Mouse (Mus musculus): ENCODE measurements around the gene 1600014C10Rik. TPM values are rescaled to one million over a fixed set of nuclear protein-coding genes. Genes with fewer than 3 reads are reported as not detected.

Gene 1600014C10Rik
- polyA plus RNA-seq, 1 experiment from 2014 or later: 14.4 TPM

DNA sequence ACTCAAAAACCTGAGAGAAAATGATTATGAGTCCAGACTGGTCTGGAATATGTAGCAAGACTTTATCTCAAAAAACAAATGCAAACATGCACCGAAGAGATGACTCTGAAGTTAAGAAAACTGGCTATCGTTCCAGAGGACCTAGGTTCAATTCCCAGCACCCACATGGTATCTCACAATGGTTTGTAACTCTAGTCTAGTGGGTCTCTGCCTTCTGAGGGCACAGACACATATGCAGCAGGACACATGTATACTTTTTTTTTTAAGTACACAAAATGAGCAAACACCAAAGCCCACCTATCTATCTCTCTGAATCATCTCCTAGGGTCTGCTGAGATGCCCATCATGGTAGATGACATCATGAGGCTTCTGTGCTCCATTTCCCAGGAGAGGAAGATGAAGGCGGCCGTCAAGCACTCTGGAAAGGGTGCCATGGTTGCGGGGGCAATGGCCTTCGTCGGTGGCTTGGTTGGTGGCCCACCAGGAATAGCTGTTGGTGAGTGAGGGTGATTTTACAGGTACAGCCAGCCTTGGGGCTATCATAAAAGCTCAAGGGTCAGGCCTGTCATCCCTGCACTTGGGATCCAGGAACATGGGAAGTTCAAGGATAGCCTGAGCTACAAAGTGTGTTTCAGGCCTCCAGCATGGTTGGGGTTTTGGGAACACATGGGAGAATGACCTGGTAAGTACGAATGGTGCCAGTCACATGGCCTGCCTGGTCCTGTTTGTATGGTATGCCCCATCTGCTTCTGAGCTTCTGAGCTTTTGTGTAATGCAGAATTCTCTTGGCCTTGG is 5.5 kb downstream of the 1600014C10Rik start:
- no peaks in the 10 kb centered on the region for H3K36me3 ChIP-seq (ENCODE audit: control insufficient read depth, insufficient read depth, low read length)

DNA sequence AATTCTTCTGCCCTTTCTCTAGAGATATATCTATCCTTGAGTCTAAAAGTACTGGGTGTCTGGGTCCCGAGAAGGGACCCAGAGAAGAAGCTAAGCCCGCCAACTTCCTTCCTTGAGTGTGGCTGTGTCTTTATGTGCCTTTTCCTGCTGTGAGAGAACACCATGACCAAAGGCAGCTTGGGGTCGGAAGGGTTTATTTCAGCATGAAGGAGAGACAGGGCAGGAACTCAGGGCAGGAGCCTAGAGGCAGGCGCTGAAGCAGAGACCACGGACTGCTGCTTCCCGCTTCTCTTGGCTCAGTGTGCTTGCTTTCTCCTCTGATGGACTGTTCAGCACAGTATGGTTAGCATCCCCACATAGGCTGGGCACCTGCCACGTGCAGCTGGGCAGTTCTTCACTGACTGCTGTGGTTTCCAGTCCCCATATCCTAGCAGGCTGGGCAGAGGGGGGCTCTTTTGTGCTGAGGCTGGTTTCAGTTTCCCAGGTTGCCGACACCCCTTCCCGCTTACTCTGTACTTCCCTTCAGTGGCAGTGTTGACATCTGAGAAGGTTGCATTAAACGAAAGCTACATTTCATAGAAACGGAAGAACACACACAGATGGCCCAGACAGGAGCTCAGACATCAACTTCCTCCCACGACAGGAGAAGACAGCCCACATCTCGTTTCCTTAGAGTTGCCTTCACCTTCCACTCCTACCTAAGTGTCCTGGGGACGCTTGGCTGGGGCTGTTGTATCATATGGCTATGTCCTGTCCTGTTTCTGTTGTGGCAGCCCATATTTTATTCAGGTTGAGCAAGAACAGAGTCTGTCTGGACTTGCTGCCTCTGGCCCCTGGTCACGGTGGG is 6.3 kb downstream of the 1600014C10Rik start:
- DNase-seq (ENCODE audit: low spot score) (no peak), ATAC-seq (ENCODE audit: insufficient number of reproducible peaks, low FRiP score, low TSS enrichment, low read depth) (no peak)
- Histone ChIP-seq H3K4me3 (ENCODE audit: low read depth, low read length) (no peak overlapping the region), H3K27ac (replicated peaks; ENCODE audit: low read depth, low read length) (no peak overlapping the region), H3K9me3 (ENCODE audit: control insufficient read depth, low read length) (no peaks in the 10 kb centered on the region), H3K9ac (ENCODE audit: low read length) (no peak overlapping the region), H3K36me3 (ENCODE audit: control insufficient read depth, insufficient read depth, low read length) (no peaks in the 10 kb centered on the region), H3K27me3 (ENCODE audit: control insufficient read depth, insufficient read depth, low read length) (no peaks in the 10 kb centered on the region), H3K4me1 (ENCODE audit: control insufficient read depth, insufficient read depth, low read length) (peaks cover 3% of the 10 kb centered on the region; the same call in 1 of the 2 replicates), H3K4me2 (ENCODE audit: low read depth, severe bottlenecking) (no peak overlapping the region)
- WGBS: 82% methylated on average over 15 of the region's 15 CpGs

More for the DNA sequence above, 5.5 kb downstream of the 1600014C10Rik start:
- Histone ChIP-seq H3K4me3 (ENCODE audit: low read depth, low read length) (no peak overlapping the region), H3K9me3 (ENCODE audit: control insufficient read depth, low read length) (no peaks in the 10 kb centered on the region), H3K9ac (ENCODE audit: low read length) (no peak overlapping the region), H3K4me2 (ENCODE audit: low read depth, severe bottlenecking) (no peak overlapping the region), H3K27me3 (ENCODE audit: control insufficient read depth, insufficient read depth, low read length) (no peaks in the 10 kb centered on the region), H3K27ac (replicated peaks; ENCODE audit: low read depth, low read length) (no peak overlapping the region), H3K4me1 (ENCODE audit: control insufficient read depth, insufficient read depth, low read length) (peaks cover 6% of the 10 kb centered on the region; the same call in 1 of the 2 replicates)
- 93% methylated on average over 8 of the region's 8 CpGs for WGBS
- no peak for ATAC-seq (ENCODE audit: insufficient number of reproducible peaks, low FRiP score, low TSS enrichment, low read depth)
- DNase-seq (ENCODE audit: low spot score): no peak

- no peak overlapping the region for H3K4me2 ChIP-seq (ENCODE audit: low read depth, severe bottlenecking)
- H3K27ac ChIP-seq (replicated peaks; ENCODE audit: low read depth, low read length): no peak overlapping the region
- DNase-seq (ENCODE audit: low spot score) (no peak), ATAC-seq (ENCODE audit: insufficient number of reproducible peaks, low FRiP score, low TSS enrichment, low read depth) (no peak)
- no peaks in the 10 kb centered on the region for H3K4me1 ChIP-seq (ENCODE audit: control insufficient read depth, insufficient read depth, low read length)
- no peaks in the 10 kb centered on the region for H3K9me3 ChIP-seq (ENCODE audit: control insufficient read depth, low read length)
- H3K4me3 ChIP-seq (ENCODE audit: low read depth, low read length): no peak overlapping the region
- 87% methylated on average over 8 of the region's 8 CpGs for WGBS
- no peaks in the 10 kb centered on the region for H3K27me3 ChIP-seq (ENCODE audit: control insufficient read depth, insufficient read depth, low read length)
- H3K9ac ChIP-seq (ENCODE audit: low read length): no peak overlapping the region
- no peaks in the 10 kb centered on the region for H3K36me3 ChIP-seq (ENCODE audit: control insufficient read depth, insufficient read depth, low read length)
These were observed 7.2 kb downstream of the 1600014C10Rik start for GRCm38 (mm10) chr7:38190056-38190835.

DNA sequence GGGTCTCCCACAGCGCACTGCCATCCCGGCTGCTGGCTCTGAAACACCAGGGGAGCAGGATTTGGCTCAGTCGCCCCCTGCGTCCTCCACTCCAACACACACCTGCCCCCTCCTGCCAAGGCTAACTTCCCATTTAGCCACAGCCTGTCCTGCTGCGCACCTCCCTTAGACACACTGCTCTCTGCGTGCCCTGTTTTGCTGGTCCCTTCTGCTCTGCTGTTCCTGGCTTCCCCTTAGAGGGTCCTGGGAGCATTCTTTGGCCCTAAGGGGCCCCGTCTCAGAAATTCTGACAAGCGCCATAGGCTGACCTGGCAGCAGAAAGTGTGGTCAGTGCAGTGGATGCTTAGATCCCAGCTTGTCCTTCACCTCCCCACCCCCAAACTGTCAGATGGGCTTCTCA is 8.1 kb downstream of the 1600014C10Rik start:
- Histone ChIP-seq H3K4me1 (ENCODE audit: control insufficient read depth, insufficient read depth, low read length) (no peaks in the 10 kb centered on the region), H3K9ac (ENCODE audit: low read length) (no peak overlapping the region), H3K36me3 (ENCODE audit: control insufficient read depth, insufficient read depth, low read length) (no peaks in the 10 kb centered on the region), H3K9me3 (ENCODE audit: control insufficient read depth, low read length) (no peaks in the 10 kb centered on the region), H3K27me3 (ENCODE audit: control insufficient read depth, insufficient read depth, low read length) (no peaks in the 10 kb centered on the region), H3K4me2 (ENCODE audit: low read depth, severe bottlenecking) (no peak overlapping the region), H3K27ac (replicated peaks; ENCODE audit: low read depth, low read length) (no peak overlapping the region), H3K4me3 (ENCODE audit: low read depth, low read length) (no peak overlapping the region)
- no peak for ATAC-seq (ENCODE audit: insufficient number of reproducible peaks, low FRiP score, low TSS enrichment, low read depth)
- no peak for DNase-seq (ENCODE audit: low spot score)
- WGBS: 68% methylated on average over 8 of the region's 8 CpGs

- DNase-seq (ENCODE audit: low spot score) (peak; percentile 41), ATAC-seq (ENCODE audit: insufficient number of reproducible peaks, low FRiP score, low TSS enrichment, low read depth) (no peak)
- Histone ChIP-seq H3K9me3 (ENCODE audit: control insufficient read depth, low read length) (no peaks in the 10 kb centered on the region; the same call in 1 of the 2 replicates), H3K4me2 (ENCODE audit: low read depth, severe bottlenecking) (no peak overlapping the region), H3K9ac (ENCODE audit: low read length) (no peak overlapping the region), H3K36me3 (ENCODE audit: control insufficient read depth, insufficient read depth, low read length) (no peaks in the 10 kb centered on the region), H3K27ac (replicated peaks; ENCODE audit: low read depth, low read length) (no peak overlapping the region), H3K4me1 (ENCODE audit: control insufficient read depth, insufficient read depth, low read length) (no peaks in the 10 kb centered on the region), H3K4me3 (ENCODE audit: low read depth, low read length) (no peak overlapping the region), H3K27me3 (ENCODE audit: control insufficient read depth, insufficient read depth, low read length) (no peaks in the 10 kb centered on the region)
- WGBS: 50% methylated on average over 10 of the region's 10 CpGs
These were observed 8.6 kb downstream of the 1600014C10Rik start for GRCm38 (mm10) chr7:38191571-38191970.

GRCm38 (mm10) chr7:38199907-38200605 is 17.0 kb downstream of the 1600014C10Rik start:
- Histone ChIP-seq H3K4me1 (ENCODE audit: control insufficient read depth, insufficient read depth, low read length) (no peaks in the 10 kb centered on the region), H3K4me3 (ENCODE audit: low read depth, low read length) (no peak overlapping the region), H3K9ac (ENCODE audit: low read length) (no peak overlapping the region), H3K4me2 (ENCODE audit: low read depth, severe bottlenecking) (no peak overlapping the region), H3K9me3 (ENCODE audit: control insufficient read depth, low read length) (no peaks in the 10 kb centered on the region; the same call in 1 of the 2 replicates), H3K27ac (replicated peaks; ENCODE audit: low read depth, low read length) (no peak overlapping the region), H3K27me3 (ENCODE audit: control insufficient read depth, insufficient read depth, low read length) (no peaks in the 10 kb centered on the region), H3K36me3 (ENCODE audit: control insufficient read depth, insufficient read depth, low read length) (no peaks in the 10 kb centered on the region)
- WGBS: 72% methylated on average over 8 of the region's 8 CpGs
- ATAC-seq (ENCODE audit: insufficient number of reproducible peaks, low FRiP score, low TSS enrichment, low read depth): no peak
- DNase-seq (ENCODE audit: low spot score): no peak

GRCm38 (mm10) chr7:38200606-38201289 is 17.7 kb downstream of the 1600014C10Rik start:
- WGBS: 5% methylated on average over 28 of the region's 28 CpGs
- no peak overlapping the region for H3K9ac ChIP-seq (ENCODE audit: low read length)

More at GRCm38 (mm10) chr7:38200606-38201289, 17.7 kb downstream of the 1600014C10Rik start:
- ATAC-seq (ENCODE audit: insufficient number of reproducible peaks, low FRiP score, low TSS enrichment, low read depth) (peak; percentile 67; the same call in 1 of the 2 replicates), DNase-seq (ENCODE audit: low spot score) (peak; percentile 94)
- H3K4me3 ChIP-seq (ENCODE audit: low read depth, low read length): 0 out of 2 replicates have a peak overlapping the region, but pooled peaks have one; percentile 3
- H3K4me1 ChIP-seq (ENCODE audit: control insufficient read depth, insufficient read depth, low read length): no peaks in the 10 kb centered on the region
- H3K9me3 ChIP-seq (ENCODE audit: control insufficient read depth, low read length): no peaks in the 10 kb centered on the region; the same call in 1 of the 2 replicates
- no peaks in the 10 kb centered on the region for H3K27me3 ChIP-seq (ENCODE audit: control insufficient read depth, insufficient read depth, low read length)
- no peaks in the 10 kb centered on the region for H3K36me3 ChIP-seq (ENCODE audit: control insufficient read depth, insufficient read depth, low read length)
- no peak overlapping the region for H3K27ac ChIP-seq (replicated peaks; ENCODE audit: low read depth, low read length)
- H3K4me2 ChIP-seq (ENCODE audit: low read depth, severe bottlenecking): peak overlapping the region; percentile 29

All from limb, embryonic 11.5 days (tissue).